Mouse (Mus musculus): ENCODE data around the gene Cnn1.

- TF ChIP-seq CTCF (IDR thresholded peaks at IDR 0.05; ENCODE audit: borderline replicate concordance, extremely low read depth, insufficient read depth, insufficient read length), result no peak
- TF ChIP-seq POLR2A (IDR thresholded peaks at IDR 0.05; ENCODE audit: borderline replicate concordance, extremely low read depth, insufficient read depth, insufficient read length, poor library complexity, severe bottlenecking), result no peak
These were observed 23.0 kb downstream of the Cnn1 start for GRCm38 (mm10) chr9:22122005-22122404.
